Mouse (Mus musculus): ENCODE results near the gene Gm4353. TPM values are rescaled to one million over a fixed set of nuclear protein-coding genes. Genes with fewer than 3 reads are reported as not detected.

Gm4353 gene
- total and polyA plus RNA-seq, 3 experiments: 0.51 to 1.7 (median 1.3) TPM

- no peaks in the 10 kb centered on the region for H3K4me1 ChIP-seq (ENCODE audit: control insufficient read depth, insufficient read depth, low read length)
- H3K27me3 ChIP-seq (ENCODE audit: control insufficient read depth, insufficient read depth, low read length): no peaks in the 10 kb centered on the region
- no peak overlapping the region for H3K9ac ChIP-seq (ENCODE audit: low read depth, low read length)
- no peak overlapping the region for H3K27ac ChIP-seq
- intact Hi-C loops (cut with DNase I): no loop called here
- H3K79me2 ChIP-seq (replicated peaks; ENCODE audit: control insufficient read depth, insufficient read depth, low read length): no peaks in the 10 kb centered on the region
- H3K36me3 ChIP-seq (ENCODE audit: control insufficient read depth, insufficient read depth, low read length): no peaks in the 10 kb centered on the region
- TF ChIP-seq EP300 (IDR thresholded peaks at IDR 0.05; ENCODE audit: insufficient read depth, low read depth, low read length) (no peak), POLR2A (IDR thresholded peaks at IDR 0.05; ENCODE audit: insufficient read depth, low read depth, low read length) (no peak), CTCF (IDR thresholded peaks at IDR 0.05) (no peak)
- no peak overlapping the region for H3K4me3 ChIP-seq
- WGBS: 77% methylated on average over 7 of the region's 7 CpGs
- DNase-seq: no peak
Observed at GRCm38 (mm10) chr7:116125671-116126070, 41.2 kb upstream of the Gm4353 start.

DNA sequence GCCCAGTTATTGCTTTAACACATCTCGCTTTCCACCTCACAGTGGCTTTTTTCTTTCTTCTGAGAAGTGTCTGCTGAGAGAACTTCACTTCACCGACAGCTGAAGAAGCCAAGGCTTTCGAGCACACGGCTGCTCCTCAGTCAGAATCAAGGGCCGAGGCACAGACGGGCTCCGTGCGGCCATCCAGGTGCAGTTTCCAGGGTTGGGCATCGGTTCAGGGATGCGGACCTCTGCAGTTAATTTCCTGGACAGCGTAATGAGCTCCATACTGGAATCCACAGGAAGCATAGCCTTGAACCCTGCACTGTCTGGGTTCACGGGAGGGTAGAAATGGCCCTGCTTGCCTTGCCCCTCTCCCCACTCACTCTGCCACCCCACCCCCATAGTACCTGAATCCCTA is 39.6 kb upstream of the Gm4353 start:
- Histone ChIP-seq H3K27me3 (ENCODE audit: control insufficient read depth, insufficient read depth, low read length) (no peaks in the 10 kb centered on the region), H3K9ac (ENCODE audit: low read depth, low read length) (no peak overlapping the region), H3K36me3 (ENCODE audit: control insufficient read depth, insufficient read depth, low read length) (no peaks in the 10 kb centered on the region), H3K4me3 (no peak overlapping the region), H3K79me2 (replicated peaks; ENCODE audit: control insufficient read depth, insufficient read depth, low read length) (no peaks in the 10 kb centered on the region), H3K27ac (no peak overlapping the region), H3K4me1 (ENCODE audit: control insufficient read depth, insufficient read depth, low read length) (no peaks in the 10 kb centered on the region)
- WGBS: 88% methylated on average over 12 of the region's 12 CpGs
- TF ChIP-seq CTCF (IDR thresholded peaks at IDR 0.05): no peak
- no peak for TF ChIP-seq POLR2A (IDR thresholded peaks at IDR 0.05; ENCODE audit: insufficient read depth, low read depth, low read length)
- TF ChIP-seq EP300 (IDR thresholded peaks at IDR 0.05; ENCODE audit: insufficient read depth, low read depth, low read length): no peak
- no peak for DNase-seq
- intact Hi-C loops (cut with DNase I): no loop called here

DNA sequence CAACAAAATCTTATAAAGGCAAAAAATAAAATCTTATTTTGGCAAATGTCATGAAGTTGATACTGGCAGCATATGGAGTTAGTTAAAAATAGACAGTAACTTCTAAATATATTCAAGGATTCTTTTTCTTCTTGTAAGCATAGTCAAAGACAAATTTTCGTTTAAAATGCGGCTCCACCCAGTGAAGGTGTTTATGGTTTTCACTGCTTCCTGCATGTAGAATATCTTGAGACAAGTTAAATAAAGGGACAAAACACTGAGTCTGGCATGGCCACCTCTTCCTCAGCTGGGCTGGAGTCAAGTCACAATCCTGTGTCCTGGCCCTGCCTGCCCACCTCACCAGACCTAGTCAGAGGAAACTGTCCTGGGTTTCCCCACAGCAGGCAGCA is 39.2 kb upstream of the Gm4353 start:
- H3K79me2 ChIP-seq (replicated peaks; ENCODE audit: control insufficient read depth, insufficient read depth, low read length): no peaks in the 10 kb centered on the region
- no peak overlapping the region for H3K9ac ChIP-seq (ENCODE audit: low read depth, low read length)
- no peak overlapping the region for H3K27ac ChIP-seq
- no peaks in the 10 kb centered on the region for H3K36me3 ChIP-seq (ENCODE audit: control insufficient read depth, insufficient read depth, low read length)
- intact Hi-C loops (cut with DNase I): no loop called here
- no peak overlapping the region for H3K4me3 ChIP-seq
- H3K4me1 ChIP-seq (ENCODE audit: control insufficient read depth, insufficient read depth, low read length): no peaks in the 10 kb centered on the region
- no peaks in the 10 kb centered on the region for H3K27me3 ChIP-seq (ENCODE audit: control insufficient read depth, insufficient read depth, low read length)
- DNase-seq: no peak
- 70% methylated on average over 2 of the region's 2 CpGs for WGBS
- TF ChIP-seq CTCF (IDR thresholded peaks at IDR 0.05): no peak

- Histone ChIP-seq H3K36me3 (ENCODE audit: control insufficient read depth, insufficient read depth, low read length) (no peaks in the 10 kb centered on the region), H3K27me3 (ENCODE audit: control insufficient read depth, insufficient read depth, low read length) (no peaks in the 10 kb centered on the region), H3K27ac (no peak overlapping the region), H3K9ac (ENCODE audit: low read depth, low read length) (no peak overlapping the region), H3K79me2 (replicated peaks; ENCODE audit: control insufficient read depth, insufficient read depth, low read length) (no peaks in the 10 kb centered on the region), H3K4me3 (no peak overlapping the region), H3K4me1 (ENCODE audit: control insufficient read depth, insufficient read depth, low read length) (no peaks in the 10 kb centered on the region)
- 77% methylated on average over 13 of the region's 13 CpGs for WGBS
- intact Hi-C loops (cut with DNase I): no loop called here
- TF ChIP-seq POLR2A (IDR thresholded peaks at IDR 0.05; ENCODE audit: insufficient read depth, low read depth, low read length) (no peak), EP300 (IDR thresholded peaks at IDR 0.05; ENCODE audit: insufficient read depth, low read depth, low read length) (no peak), CTCF (IDR thresholded peaks at IDR 0.05) (no peak)
- DNase-seq: no peak
Observed at GRCm38 (mm10) chr7:116122981-116123596, 38.7 kb upstream of the Gm4353 start.

GRCm38 (mm10) chr7:116121202-116121601 is 36.8 kb upstream of the Gm4353 start:
- TF ChIP-seq EP300 (IDR thresholded peaks at IDR 0.05; ENCODE audit: insufficient read depth, low read depth, low read length): no peak
- TF ChIP-seq POLR2A (IDR thresholded peaks at IDR 0.05; ENCODE audit: insufficient read depth, low read depth, low read length): no peak
- TF ChIP-seq CTCF (IDR thresholded peaks at IDR 0.05): no peak
- Histone ChIP-seq H3K4me1 (ENCODE audit: control insufficient read depth, insufficient read depth, low read length) (no peaks in the 10 kb centered on the region), H3K36me3 (ENCODE audit: control insufficient read depth, insufficient read depth, low read length) (no peaks in the 10 kb centered on the region), H3K4me3 (no peak overlapping the region), H3K27ac (no peak overlapping the region), H3K79me2 (replicated peaks; ENCODE audit: control insufficient read depth, insufficient read depth, low read length) (no peaks in the 10 kb centered on the region), H3K27me3 (ENCODE audit: control insufficient read depth, insufficient read depth, low read length) (no peaks in the 10 kb centered on the region), H3K9ac (ENCODE audit: low read depth, low read length) (no peak overlapping the region)
- intact Hi-C loops (cut with DNase I): no loop called here
- 86% methylated on average over 11 of the region's 11 CpGs for WGBS
- no peak for DNase-seq

GRCm38 (mm10) chr7:116120737-116121136 is 36.3 kb upstream of the Gm4353 start:
- H3K27me3 ChIP-seq (ENCODE audit: control insufficient read depth, insufficient read depth, low read length): no peaks in the 10 kb centered on the region
- H3K79me2 ChIP-seq (replicated peaks; ENCODE audit: control insufficient read depth, insufficient read depth, low read length): no peaks in the 10 kb centered on the region
- 95% methylated on average over 4 of the region's 4 CpGs for WGBS
- no peak overlapping the region for H3K27ac ChIP-seq
- intact Hi-C loops (cut with DNase I): no loop called here
- no peaks in the 10 kb centered on the region for H3K4me1 ChIP-seq (ENCODE audit: control insufficient read depth, insufficient read depth, low read length)
- TF ChIP-seq POLR2A (IDR thresholded peaks at IDR 0.05; ENCODE audit: insufficient read depth, low read depth, low read length) (no peak), EP300 (IDR thresholded peaks at IDR 0.05; ENCODE audit: insufficient read depth, low read depth, low read length) (no peak), CTCF (IDR thresholded peaks at IDR 0.05) (no peak)
- H3K36me3 ChIP-seq (ENCODE audit: control insufficient read depth, insufficient read depth, low read length): no peaks in the 10 kb centered on the region
- no peak for DNase-seq
- no peak overlapping the region for H3K4me3 ChIP-seq
- no peak overlapping the region for H3K9ac ChIP-seq (ENCODE audit: low read depth, low read length)

Measured in heart, adult 2 months (tissue).